Mouse (Mus musculus) heart, postnatal 0 days (tissue): ENCODE results near the gene Prkn.

ENCODE experiments used
- CTCF ChIP-seq: IDR thresholded peaks from 2 replicates; pipeline ENCODE4 v1.5.1; 2016; ENCODE audit warnings: antibody characterized with exemption, control low read depth, low read depth
- EP300 ChIP-seq: IDR thresholded peaks from 2 replicates; pipeline ENCODE4 v1.6.1; 2016; ENCODE audit warnings: antibody characterized with exemption, low read depth

GRCm38 (mm10) chr17:10882260-10882659 lies 42.1 kb downstream of the Prkn start:
- TF ChIP-seq EP300 (no peak), CTCF (no peak)
